Mouse (Mus musculus) limb, embryonic 15.5 days (tissue): ENCODE results near the gene Ccnb2. TPM values are rescaled to one million over a fixed set of nuclear protein-coding genes. Genes with fewer than 3 reads are reported as not detected.
A peak's percentile ranks its signal among the peaks of the same experiment; 100 is the strongest.
"Not testable (repeated sequence)": the region's sequence is repeated elsewhere in the genome, so short reads cannot be mapped to it uniquely, and the experiment has no call there.

Experiments
- ATAC-seq: fragments of 200-750 bp; cut with Nextera tagmentation; 2 replicates; pipeline ENCODE4 v1.8.0; 2017; ENCODE audit warnings: low read depth, moderate TSS enrichment; ENCODE audit not compliant: insufficient number of reproducible peaks, low FRiP score, low TSS enrichment
- H3K27ac ChIP-seq: fragments of 300-500 bp; sonication (generic); 2 replicates; pipeline ENCODE4 v1.5.1; 2015; ENCODE audit warnings: moderate library complexity, mild to moderate bottlenecking, inconsistent platforms
- H3K27me3 ChIP-seq: fragments of 300-500 bp; sonication (generic); 2 replicates; pipeline ENCODE4 v1.6.1; 2015; ENCODE audit warnings: inconsistent platforms
- H3K36me3 ChIP-seq: fragments of 300-500 bp; sonication (generic); 2 replicates; pipeline ENCODE4 v1.6.1; 2015; ENCODE audit warnings: inconsistent platforms
- H3K4me1 ChIP-seq: fragments of 300-500 bp; sonication (generic); 2 replicates; pipeline ENCODE4 v1.6.1; 2015; ENCODE audit warnings: inconsistent platforms
- H3K4me2 ChIP-seq: fragments of 300-500 bp; sonication (generic); 2 replicates; pipeline ENCODE4 v1.6.1; 2015; ENCODE audit warnings: mild to moderate bottlenecking, inconsistent platforms
- H3K4me3 ChIP-seq: fragments of 300-500 bp; sonication (generic); 2 replicates; pipeline ENCODE4 v1.5.1; 2015; ENCODE audit warnings: mild to moderate bottlenecking, inconsistent platforms
- H3K9ac ChIP-seq: fragments of 300-500 bp; sonication (generic); 2 replicates; pipeline ENCODE4 v1.6.1; 2015; ENCODE audit warnings: inconsistent platforms
- H3K9me3 ChIP-seq: fragments of 300-500 bp; sonication (generic); 2 replicates; pipeline ENCODE4 v1.6.1; 2016; ENCODE audit warnings: inconsistent platforms
- WGBS: fragments of 180-500 bp; shearing (Covaris S2); methylation state at CpG from one replicate; pipeline ENCODE4 v1.1.7; 2015; 5-methylcytosine and 5-hydroxymethylcytosine counted together
- polyA plus RNA-seq: library from polyadenylated mRNA; unstranded; fragments of >200 nt; fragmentation: Nextera tagmentation; extraction: Ambion mirVana; gene quantifications from 2 replicates; pipeline ENCODE4 v1.2.1, GENCODE M21; 2015

Gene Ccnb2
- polyA plus RNA-seq = 133 and 136 TPM in 2 replicates

DNA sequence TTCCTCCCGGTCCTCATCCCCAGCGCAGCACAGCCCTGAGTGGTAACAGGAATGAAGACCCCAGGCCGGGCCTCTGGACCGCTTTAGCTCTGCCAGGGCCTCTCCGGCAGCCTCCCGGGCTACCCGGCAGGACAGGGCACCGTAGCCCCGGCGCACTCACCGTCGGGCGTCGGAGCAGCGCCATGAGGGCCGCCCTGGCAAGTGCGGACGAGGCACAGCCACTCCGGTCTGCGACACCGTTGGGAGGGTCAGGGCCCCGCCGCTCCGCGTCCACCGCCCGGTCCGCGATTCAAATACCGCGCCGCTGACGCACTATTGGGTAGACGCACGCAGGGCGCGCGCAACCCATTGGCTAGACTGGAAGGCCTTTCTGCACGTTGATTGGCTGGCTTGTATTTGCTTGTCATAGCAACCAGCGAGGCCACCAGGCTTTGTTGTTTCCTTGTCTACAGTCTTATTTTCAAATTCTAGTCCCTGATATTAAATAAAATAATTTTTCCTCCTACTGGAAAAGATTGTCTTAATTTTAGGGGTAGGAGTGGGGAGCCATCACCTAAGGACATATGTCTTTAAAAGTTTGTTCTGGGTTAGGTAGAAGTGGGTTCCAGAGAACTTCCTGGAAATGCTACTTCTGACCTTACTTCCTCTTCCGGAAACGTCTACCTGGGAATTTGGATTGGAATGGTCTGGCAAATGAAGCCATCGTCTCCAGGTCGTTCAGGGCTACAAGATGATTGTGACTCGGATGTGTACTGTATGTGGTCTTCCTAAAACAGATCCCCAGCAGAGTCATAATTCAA lies at the start of gene Ccnb2:
Gene Ccnb2, minus strand, starts transcription at position 291 of the 800 bp plus-strand sequence.
- 2% methylated on average over 45 of the region's 45 CpGs for WGBS
- Histone ChIP-seq H3K27ac (peak within 1 kb of the TSS; percentile 28; the same call in 1 of the 2 replicates), H3K9me3 (no peaks in the 10 kb centered on the region), H3K9ac (peak within 1 kb of the TSS; percentile 41), H3K27me3 (no peaks in the 10 kb centered on the region), H3K4me3 (peak within 1 kb of the TSS; percentile 66), H3K4me2 (peak within 1 kb of the TSS; percentile 95), H3K36me3 (peaks cover 33% of the 10 kb centered on the region), H3K4me1 (peaks cover 11% of the 10 kb centered on the region)
- ATAC-seq = peak; percentile 84

DNA sequence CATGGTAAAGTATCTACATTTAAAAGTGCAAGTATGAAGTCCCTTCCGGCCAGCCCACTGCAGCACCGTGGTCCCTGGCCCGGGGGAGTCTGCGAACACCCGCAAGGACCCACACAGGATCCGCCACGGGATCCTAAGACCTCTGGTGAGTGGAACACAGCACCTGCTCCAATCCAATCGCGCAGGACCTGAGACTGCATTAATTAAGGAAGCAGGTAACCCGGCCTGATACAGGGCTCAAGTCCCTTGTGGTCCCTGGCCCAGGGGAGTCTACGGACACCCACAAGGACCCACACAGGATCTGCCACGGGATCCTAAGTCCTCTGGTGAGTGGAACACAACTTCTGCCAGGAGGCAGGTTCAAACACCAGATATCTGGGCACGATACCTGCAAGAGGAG lies 41.7 kb upstream of the Ccnb2 start:
- not testable (repeated sequence) for H3K27ac ChIP-seq, ATAC-seq, H3K4me1 ChIP-seq, H3K27me3 ChIP-seq, H3K4me3 ChIP-seq, H3K4me2 ChIP-seq, H3K9me3 ChIP-seq, H3K9ac ChIP-seq
- H3K36me3 ChIP-seq = peaks cover 28% of the 10 kb centered on the region
- 95% methylated on average over 13 of the region's 13 CpGs for WGBS

- no peak overlapping the region for H3K4me3 ChIP-seq
- no peak overlapping the region for H3K9ac ChIP-seq
- H3K9me3 ChIP-seq = no peaks in the 10 kb centered on the region
- H3K4me2 ChIP-seq = no peak overlapping the region
- H3K27ac ChIP-seq = no peak overlapping the region
- no peak for ATAC-seq
- H3K36me3 ChIP-seq = peaks cover 46% of the 10 kb centered on the region
- H3K4me1 ChIP-seq = no peaks in the 10 kb centered on the region
- H3K27me3 ChIP-seq = no peaks in the 10 kb centered on the region
- WGBS = 95% methylated on average over 2 of the region's 2 CpGs
Measured at GRCm38 (mm10) chr9:70452371-70452770, 31.0 kb upstream of the Ccnb2 start.

GRCm38 (mm10) chr9:70449072-70449471 lies 27.7 kb upstream of the Ccnb2 start:
- Histone ChIP-seq H3K36me3 (peaks cover 41% of the 10 kb centered on the region), H3K4me1 (no peaks in the 10 kb centered on the region), H3K27me3 (no peaks in the 10 kb centered on the region), H3K4me2 (no peak overlapping the region), H3K4me3 (no peak overlapping the region), H3K27ac (no peak overlapping the region), H3K9me3 (no peaks in the 10 kb centered on the region), H3K9ac (no peak overlapping the region)
- ATAC-seq = no peak
- 90% methylated on average over 5 of the region's 5 CpGs for WGBS

GRCm38 (mm10) chr9:70439959-70440358 lies 18.6 kb upstream of the Ccnb2 start:
- ATAC-seq = no peak
- H3K9me3 ChIP-seq = no peaks in the 10 kb centered on the region
- no peak overlapping the region for H3K4me2 ChIP-seq
- no peak overlapping the region for H3K27ac ChIP-seq
- no peaks in the 10 kb centered on the region for H3K4me1 ChIP-seq
- 96% methylated on average over 4 of the region's 4 CpGs for WGBS
- H3K9ac ChIP-seq = no peak overlapping the region
- H3K36me3 ChIP-seq = peaks cover 68% of the 10 kb centered on the region
- H3K27me3 ChIP-seq = no peaks in the 10 kb centered on the region
- H3K4me3 ChIP-seq = no peak overlapping the region

DNA sequence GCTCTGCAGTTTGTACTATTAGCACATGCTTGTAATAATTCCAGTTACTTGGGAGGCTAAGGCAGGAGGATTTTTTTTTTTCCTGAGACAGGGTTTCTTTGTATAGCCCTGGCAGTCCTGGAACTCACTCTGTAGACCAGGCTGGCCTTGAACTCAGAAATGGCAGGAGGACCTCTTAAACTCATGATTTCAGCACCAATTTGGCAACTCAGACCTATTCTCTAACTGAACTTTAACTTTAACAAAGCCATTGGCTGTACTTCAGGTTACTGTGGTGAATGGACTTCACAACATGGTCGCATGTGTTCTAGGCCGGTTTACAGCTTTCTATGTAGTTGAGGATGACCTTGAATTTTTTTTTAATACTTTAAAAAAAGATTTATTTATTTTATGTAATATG lies 1.3 kb upstream of the Ccnb2 start:
- H3K27me3 ChIP-seq = no peaks in the 10 kb centered on the region
- H3K4me3 ChIP-seq = no peak overlapping the region
- H3K9ac ChIP-seq = no peak overlapping the region
- WGBS = 85% methylated on average over 2 of the region's 2 CpGs
- H3K4me2 ChIP-seq = no peak overlapping the region
- no peak overlapping the region for H3K27ac ChIP-seq
- H3K36me3 ChIP-seq = peaks cover 38% of the 10 kb centered on the region
- H3K9me3 ChIP-seq = no peaks in the 10 kb centered on the region
- no peak for ATAC-seq
- H3K4me1 ChIP-seq = peaks cover 11% of the 10 kb centered on the region

DNA sequence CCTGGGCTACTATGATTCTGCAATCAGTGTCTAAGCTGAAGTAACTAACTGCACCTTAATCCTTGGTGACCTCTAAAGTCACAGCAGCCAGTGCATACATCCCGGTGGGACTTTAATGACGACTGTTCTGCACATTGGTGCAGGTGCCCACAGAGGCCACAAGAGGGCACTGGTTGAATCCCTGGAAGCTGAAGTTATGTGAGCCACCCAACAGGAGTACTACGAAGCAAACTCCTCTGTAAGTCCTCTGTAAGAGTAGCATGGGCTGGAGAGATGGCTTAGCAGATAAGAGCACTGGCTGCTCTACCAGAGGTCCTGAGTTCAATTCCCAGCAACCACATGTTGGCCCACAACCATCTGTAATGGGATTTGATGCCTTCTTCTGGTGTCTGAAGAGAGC lies 4.9 kb downstream of the Ccnb2 start:
- Histone ChIP-seq H3K9me3 (no peaks in the 10 kb centered on the region), H3K36me3 (peaks cover 59% of the 10 kb centered on the region), H3K27ac (no peak overlapping the region), H3K4me3 (no peak overlapping the region), H3K4me1 (peaks cover 11% of the 10 kb centered on the region), H3K9ac (no peak overlapping the region), H3K27me3 (no peaks in the 10 kb centered on the region), H3K4me2 (no peak overlapping the region)
- WGBS = 87% methylated on average over 3 of the region's 3 CpGs
- ATAC-seq = no peak

DNA sequence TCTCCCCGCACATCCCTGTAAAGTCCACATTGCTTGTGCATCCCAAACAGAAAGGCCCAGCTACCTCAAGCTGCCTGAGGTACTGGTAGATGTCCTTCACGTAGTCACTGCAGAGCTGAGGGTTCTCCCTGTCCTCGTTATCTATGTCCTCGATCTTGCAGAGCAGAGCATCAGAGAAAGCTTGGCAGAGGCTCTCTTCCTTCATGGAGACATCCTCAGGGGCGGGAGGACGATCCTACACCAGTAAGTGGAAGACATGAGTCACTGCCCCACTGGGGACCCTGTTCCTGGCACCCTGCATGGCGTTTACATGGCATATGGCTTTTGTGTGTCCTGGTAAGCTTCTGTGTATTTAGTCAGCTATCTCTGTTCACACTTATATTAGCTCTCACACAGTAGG lies 8.3 kb downstream of the Ccnb2 start:
- Histone ChIP-seq H3K27ac (no peak overlapping the region), H3K9ac (no peak overlapping the region), H3K4me2 (no peak overlapping the region), H3K27me3 (no peaks in the 10 kb centered on the region), H3K4me3 (no peak overlapping the region), H3K36me3 (peaks cover 85% of the 10 kb centered on the region), H3K9me3 (no peaks in the 10 kb centered on the region), H3K4me1 (no peaks in the 10 kb centered on the region)
- 92% methylated on average over 7 of the region's 7 CpGs for WGBS
- no peak for ATAC-seq

DNA sequence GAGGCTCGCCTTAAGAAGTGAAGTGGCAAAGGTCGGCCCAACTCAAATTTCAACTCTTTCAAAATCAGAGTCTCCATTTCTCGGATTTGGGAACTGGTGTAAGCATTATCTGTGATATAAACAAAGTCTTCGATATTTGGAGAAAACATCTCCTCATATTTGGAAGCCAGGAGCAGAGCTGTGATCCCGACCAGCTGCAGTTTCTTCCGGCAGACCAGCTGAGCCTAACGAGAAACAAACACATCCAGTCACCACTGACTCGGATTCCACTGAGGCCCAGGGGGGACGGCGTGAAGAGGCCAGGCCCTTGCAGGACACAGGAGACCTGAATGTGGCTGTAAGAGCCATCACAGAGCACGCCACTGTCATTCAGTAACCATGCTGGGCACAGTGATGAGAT lies 10.7 kb downstream of the Ccnb2 start:
- 69% methylated on average over 11 of the region's 11 CpGs for WGBS
- Histone ChIP-seq H3K4me2 (no peak overlapping the region), H3K4me1 (no peaks in the 10 kb centered on the region), H3K36me3 (peaks cover 84% of the 10 kb centered on the region), H3K9me3 (no peaks in the 10 kb centered on the region), H3K27me3 (no peaks in the 10 kb centered on the region), H3K4me3 (no peak overlapping the region), H3K9ac (no peak overlapping the region), H3K27ac (no peak overlapping the region)
- ATAC-seq = no peak

DNA sequence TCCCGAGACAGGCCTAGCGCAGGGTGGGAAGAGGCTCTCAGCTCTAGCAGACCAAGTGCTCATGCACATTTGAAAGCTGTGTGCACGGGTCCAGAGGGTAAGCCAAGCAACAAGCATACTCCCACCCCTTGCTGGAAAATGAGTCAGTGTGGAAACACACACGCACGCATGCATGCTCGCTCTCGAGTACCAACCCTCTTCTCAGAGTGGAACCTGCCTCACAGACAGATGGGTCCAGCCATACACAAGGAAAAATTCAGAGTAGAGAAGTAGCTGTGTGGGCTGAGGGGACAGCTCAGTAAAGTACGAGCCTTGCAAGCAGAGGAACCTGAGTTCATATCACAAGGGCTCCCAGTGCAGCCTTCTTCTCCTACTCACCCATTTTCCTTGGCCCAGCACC lies 11.6 kb downstream of the Ccnb2 start:
- 94% methylated on average over 8 of the region's 8 CpGs for WGBS
- no peak overlapping the region for H3K4me2 ChIP-seq
- ATAC-seq = no peak
- no peaks in the 10 kb centered on the region for H3K27me3 ChIP-seq
- no peak overlapping the region for H3K4me3 ChIP-seq
- H3K9ac ChIP-seq = no peak overlapping the region
- H3K36me3 ChIP-seq = peaks cover 76% of the 10 kb centered on the region
- H3K4me1 ChIP-seq = no peaks in the 10 kb centered on the region
- no peak overlapping the region for H3K27ac ChIP-seq
- H3K9me3 ChIP-seq = no peaks in the 10 kb centered on the region

- Histone ChIP-seq H3K27me3 (no peaks in the 10 kb centered on the region), H3K9me3 (no peaks in the 10 kb centered on the region), H3K36me3 (peaks cover 68% of the 10 kb centered on the region), H3K4me3 (no peak overlapping the region), H3K4me1 (no peaks in the 10 kb centered on the region), H3K4me2 (no peak overlapping the region), H3K27ac (no peak overlapping the region), H3K9ac (no peak overlapping the region)
- 93% methylated on average over 3 of the region's 3 CpGs for WGBS
- no peak for ATAC-seq
Measured at GRCm38 (mm10) chr9:70408791-70409190, 12.6 kb downstream of the Ccnb2 start.

- ATAC-seq = no peak
- Histone ChIP-seq H3K4me1 (no peaks in the 10 kb centered on the region), H3K9ac (no peak overlapping the region), H3K27me3 (no peaks in the 10 kb centered on the region), H3K4me2 (no peak overlapping the region), H3K9me3 (no peaks in the 10 kb centered on the region), H3K27ac (no peak overlapping the region), H3K4me3 (no peak overlapping the region), H3K36me3 (peaks cover 48% of the 10 kb centered on the region)
- 93% methylated on average over 3 of the region's 3 CpGs for WGBS
Measured at GRCm38 (mm10) chr9:70406596-70406995, 14.8 kb downstream of the Ccnb2 start.
